Mouse (Mus musculus) adrenal gland (tissue): ENCODE data around the gene Dmac2.
"Not testable (repeated sequence)": the region's sequence is repeated elsewhere in the genome, so short reads cannot be mapped to it uniquely, and the experiment has no call there.

ENCODE experiments used
- intact Hi-C: fragments of 180-260 bp; cut with DNase I; formaldehyde crosslinking; loops from one replicate; pipeline ENCODE4 v1.15.1; 2025
- long read RNA-seq, 2 experiments: library from polyadenylated mRNA; unstranded; transcript quantifications; one replicate each; pipeline ENCODE4 v2.0.0; 2020; ENCODE audit warnings: borderline replicate concordance in 1 of 2; ENCODE audit not compliant: insufficient replicate concordance in 1 of 2

The Dmac2 gene
- long read RNA-seq, experiment 1, transcript Dmac2-201 (6 exons, 1,465 nt): major isoform, 6 of 9 reads
- long read RNA-seq, experiment 1, partial matches to known transcripts: 1 of 9 reads
- long read RNA-seq, experiment 1, other reads (novel, unspliced or antisense): 1 of 9 reads
- long read RNA-seq, experiment 2, transcript Dmac2-201 (6 exons, 1,465 nt): major isoform, 9 of 14 reads
- long read RNA-seq, experiment 2, partial matches to known transcripts: 1 of 14 reads
- long read RNA-seq, experiment 2, other reads (novel, unspliced or antisense): 1 of 14 reads

DNA sequence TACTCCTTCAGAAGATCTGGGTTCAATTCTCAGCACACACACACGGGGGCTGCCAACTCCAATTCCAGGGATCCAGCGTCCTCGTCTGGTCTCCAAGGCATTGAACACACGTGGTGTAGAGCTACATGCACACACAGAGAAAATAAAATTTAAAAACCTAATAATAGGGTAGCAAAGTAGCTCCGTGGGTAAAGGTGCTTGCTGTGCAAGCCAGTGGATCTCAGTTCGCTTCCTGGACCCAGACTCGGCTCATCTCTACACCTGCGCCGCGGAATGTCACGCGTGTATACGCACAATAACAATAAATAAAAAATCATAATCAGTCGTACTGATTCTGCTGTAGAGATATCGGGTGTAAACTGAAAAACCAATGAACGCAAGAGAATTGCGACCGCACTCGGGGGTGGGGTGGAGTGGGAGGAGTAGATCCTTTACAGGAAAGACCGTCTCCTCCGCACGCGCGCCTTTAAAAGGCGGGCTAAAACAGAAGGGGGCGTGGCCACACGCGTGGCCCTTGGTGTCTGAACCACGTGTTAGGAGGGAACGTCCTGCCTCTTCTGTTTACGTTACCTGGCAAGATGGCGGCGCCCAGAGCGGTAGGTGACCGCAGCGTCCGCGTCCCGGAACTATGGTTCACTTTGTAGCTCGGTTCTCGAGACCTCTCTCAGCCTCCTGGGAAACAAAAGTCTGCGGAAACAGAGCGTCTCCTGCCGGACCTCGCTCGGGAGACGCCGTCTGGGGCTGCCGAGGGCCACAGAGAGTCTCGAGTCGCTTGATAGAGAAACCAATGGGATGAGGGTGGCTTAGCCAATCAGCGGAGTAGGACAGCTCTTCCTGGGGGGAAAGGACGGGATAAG, at the start of gene Dmac2:
TSS of gene Dmac2 (plus strand) at position 550 of the 857 bp plus-strand sequence.
- intact Hi-C loops: no loop called here

DNA sequence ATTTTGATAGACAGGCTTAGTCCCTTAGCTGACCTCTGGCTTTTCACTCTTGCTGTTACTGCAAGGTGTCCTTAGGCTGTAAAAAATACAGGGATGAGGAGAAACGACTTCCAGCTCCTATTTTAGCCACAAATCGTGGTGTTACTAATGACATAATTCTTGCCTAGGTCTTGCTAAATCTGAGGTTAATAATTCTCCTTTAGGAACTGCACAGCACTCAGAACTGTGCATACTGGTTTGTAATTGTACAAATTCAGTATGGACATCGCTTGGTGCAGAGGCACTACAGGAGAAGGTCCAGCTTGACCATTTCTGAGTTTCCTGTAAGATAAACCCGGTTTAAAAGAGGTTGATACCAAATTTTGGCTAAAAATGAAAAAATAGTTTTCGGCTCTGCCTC, 45.4 kb upstream of the Dmac2 start:
- intact Hi-C loops: not testable (repeated sequence)

DNA sequence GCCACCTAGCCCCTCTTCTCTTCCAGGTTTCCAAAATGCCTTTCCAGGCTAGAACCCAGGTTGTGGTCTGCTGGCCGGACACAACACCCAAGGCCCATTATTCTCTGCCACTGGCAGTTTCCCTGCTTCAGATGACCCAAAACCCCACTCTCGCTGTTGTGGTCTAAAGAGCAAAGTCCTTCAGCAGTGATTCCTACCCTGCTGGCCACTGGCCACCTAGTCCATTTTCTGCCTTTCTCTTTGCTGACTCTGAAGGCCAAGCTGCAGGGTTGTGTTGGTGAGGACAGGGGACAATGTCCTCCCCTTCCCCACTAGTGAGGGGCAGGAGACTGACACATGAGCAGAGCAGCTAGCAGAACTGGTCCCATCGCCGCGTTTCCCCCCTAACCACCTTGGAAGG, 44.1 kb upstream of the Dmac2 start:
- intact Hi-C loops: no loop called here

DNA sequence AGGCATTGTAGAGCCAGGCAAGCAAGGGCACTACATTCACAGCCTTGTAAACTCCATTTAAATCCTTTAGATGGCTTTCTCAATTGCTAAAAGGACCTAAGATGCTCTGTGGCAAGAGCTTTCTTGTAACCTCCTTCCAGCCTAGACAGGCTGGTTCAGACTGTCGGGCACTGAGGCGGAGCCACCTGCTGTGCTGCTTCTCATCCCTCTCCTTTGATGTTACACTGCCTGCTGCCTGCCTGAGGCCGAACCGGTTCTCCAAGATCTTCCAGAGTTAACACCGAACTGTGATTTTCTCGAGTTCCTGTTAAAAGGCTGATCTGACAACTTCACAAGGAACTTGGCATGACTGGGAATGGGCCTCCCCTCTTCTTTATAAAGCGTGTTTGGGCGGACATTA, 43.3 kb upstream of the Dmac2 start:
- intact Hi-C loops: no loop called here

DNA sequence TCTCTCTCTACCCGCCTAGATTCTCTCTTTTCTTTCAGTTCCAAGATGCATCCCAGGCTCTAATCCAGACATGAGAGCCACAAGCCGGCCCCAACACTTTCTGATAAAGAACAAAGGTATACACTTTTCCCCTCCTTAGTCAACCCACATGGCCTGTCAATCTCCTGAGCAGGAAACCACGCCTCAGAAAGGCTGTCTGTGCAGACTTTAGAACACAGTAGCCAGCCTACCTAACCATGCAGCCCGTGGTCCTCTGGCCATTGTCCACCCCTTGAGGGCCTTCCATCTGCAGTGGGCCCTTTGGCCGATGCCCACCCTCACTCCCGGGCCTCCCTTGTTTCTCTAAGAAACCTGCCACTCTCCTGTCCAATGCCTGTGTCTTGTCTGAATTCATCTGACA, 42.9 kb upstream of the Dmac2 start:
- intact Hi-C loops: not testable (repeated sequence)

DNA sequence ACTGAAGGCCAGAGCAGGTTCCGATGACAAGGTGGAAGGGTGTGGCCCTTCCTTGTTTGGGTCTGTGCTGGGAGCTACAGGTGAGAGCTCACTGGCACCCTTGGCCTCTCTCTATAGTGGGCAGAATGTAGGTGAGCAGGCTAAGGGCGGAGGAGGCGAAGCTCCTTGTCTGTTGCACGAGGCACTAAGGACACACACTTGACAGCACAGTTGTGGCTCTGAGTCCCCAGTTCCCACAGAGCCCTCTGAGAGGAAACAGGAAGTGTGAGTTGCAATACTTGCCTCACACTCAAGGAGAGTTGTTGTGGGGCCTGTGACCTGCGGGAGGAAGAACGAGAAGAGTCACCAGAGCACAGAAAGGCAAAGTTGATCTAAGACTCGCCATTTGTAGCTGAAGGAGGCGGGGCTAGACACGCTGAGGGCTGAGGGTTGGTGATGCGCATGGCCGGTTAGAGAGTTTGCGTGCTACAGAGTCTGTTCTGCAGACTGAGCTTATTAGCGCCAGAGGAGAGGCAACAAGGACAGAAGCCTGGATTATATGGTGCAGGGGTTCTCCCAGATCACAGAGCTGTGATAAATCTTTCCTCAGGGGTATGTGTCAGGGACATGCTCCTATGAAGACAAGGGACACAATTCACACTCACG, 42.3 kb upstream of the Dmac2 start:
- intact Hi-C loops: not testable (repeated sequence)

DNA sequence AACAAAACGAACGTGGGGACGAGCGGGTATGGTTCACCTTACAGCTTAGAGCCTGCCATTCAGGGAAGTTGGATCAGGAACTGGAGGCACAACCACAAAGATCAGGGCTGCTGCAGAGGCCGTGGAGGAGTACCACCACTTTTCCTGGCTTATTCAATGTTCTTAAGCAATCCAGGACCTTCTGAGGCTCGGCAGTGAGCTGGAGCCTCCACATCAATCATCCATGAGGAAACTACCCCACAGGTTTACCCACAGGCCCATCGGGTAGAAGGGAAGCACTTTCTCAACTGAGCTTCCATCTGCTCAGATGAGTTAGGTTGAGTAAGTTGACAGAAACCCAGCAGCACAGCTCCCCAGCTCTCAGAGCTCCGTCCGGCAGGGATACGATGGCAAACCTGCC, 39.8 kb upstream of the Dmac2 start:
- intact Hi-C loops: no loop called here

DNA sequence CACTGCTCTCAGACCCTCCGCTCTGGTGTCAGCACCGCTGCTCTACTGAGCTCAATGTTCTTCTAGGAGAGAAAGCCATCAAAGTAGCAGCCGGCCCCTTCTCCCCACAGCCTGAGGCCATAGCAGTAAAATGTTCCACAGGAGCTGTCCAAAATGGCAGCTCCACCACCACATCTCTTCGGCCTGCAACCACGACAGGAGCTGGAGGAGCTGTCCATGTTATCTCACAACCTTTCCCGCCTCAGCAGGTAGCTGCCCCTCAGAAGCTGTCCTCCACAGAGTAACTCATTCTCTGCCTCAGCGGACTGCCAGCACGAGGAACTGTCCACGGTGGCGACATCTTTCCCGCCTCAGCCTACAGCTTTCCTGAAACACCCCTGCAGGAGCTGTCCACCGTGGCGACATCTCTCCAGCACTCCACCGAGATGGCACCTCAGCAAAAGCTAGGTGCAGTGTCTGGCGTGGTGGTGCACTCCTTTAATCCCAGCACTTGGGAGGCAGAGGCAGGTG, 36.9 kb upstream of the Dmac2 start:
- intact Hi-C loops: no loop called here

DNA sequence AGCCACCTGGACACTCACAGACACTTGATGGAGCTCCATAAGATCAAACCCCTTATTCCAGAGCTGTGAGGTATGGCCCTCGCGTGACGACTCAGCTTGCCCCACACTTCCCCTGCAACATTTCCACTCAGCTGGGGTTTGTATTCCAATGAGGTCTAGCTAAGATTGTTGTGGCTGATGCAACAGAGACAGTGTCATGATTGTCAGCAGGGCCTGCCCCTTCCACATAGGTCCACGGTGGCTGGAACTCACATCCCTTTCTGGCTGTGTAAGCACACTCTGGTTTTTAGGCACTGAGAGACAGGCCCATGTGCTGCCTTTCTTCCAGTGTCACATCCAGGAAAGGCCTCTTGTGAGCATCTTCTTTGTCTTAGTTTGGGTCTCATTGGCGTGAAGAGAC, 34.6 kb upstream of the Dmac2 start:
- intact Hi-C loops: no loop called here

DNA sequence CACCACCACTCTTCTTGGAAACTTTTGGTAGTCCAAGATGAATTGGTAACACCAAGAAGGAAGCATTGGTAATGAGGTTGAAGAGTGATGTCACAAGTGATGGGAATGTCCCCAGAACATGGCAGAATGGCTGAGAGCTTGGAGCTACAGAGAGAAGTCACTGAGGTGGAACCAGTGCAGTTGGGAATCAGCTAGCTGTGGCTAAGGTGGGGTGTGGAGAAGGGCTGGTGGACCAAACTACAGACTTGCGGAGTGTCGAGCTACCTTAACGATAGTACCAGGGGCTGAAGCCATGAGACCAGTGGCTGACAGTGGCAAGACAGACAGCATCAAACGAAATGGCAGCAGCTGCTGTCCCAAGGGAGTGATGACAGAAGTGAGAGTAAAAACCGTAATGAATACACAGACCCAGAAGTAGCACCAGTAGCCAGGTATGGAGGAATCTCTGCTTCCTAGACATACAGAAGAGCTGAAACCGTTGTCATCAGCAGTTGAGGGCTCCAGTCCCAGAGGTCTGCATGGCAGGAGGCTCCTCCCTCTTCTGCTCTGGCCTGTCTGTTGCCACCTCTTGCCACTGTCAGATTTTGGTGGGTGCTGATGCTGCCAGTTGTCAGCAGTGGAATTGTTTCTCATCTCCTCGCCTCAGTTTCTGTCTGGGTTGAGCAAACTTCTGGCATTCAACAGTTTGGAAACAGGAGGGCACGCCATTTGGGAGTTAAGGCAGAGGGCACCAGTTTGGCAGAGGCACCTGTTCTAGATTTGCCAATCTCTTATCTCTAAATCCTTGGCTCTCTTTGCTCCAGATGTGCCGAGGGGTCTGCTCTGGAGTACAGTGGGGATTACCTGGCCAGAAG, 33.6 kb upstream of the Dmac2 start:
- intact Hi-C loops: no loop called here

DNA sequence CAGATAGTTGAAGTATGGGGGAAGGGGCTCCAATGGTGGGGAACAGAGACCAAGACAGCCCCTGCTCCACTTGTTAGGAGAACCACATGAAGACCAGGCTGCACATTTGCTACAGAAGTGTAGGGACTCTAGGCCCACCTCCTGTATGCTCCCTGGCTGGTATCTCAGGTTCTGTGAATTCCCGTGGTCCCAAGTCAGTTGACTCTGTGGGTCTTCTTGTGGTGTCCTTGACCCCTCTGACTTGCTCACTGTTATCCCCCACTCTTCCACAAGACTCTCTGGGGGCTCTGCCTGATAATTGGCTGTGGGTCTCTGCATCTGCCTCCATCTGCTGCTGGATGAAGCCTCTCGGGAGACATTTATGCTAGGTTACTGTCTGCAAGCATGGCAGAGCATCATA, 28.0 kb upstream of the Dmac2 start:
- intact Hi-C loops: no loop called here

DNA sequence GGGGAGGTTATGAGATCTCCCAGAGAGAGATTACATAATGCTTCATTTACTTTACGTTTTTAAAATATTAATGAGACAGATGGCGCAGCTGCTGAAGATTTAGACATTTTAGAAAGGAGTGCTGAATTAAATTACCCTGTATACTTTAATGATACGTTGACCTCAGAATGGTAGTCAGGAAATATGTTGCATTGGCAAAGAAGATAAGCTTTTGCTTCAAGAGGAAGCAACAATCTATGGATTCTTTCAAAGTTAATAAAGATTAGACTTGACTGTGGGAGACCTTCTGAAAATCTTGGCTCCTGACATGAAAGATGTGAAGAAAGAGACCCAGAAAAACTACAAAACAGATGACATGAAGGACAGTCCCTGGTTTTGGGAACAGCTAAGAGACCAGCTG, 25.4 kb upstream of the Dmac2 start:
- intact Hi-C loops: no loop called here

DNA sequence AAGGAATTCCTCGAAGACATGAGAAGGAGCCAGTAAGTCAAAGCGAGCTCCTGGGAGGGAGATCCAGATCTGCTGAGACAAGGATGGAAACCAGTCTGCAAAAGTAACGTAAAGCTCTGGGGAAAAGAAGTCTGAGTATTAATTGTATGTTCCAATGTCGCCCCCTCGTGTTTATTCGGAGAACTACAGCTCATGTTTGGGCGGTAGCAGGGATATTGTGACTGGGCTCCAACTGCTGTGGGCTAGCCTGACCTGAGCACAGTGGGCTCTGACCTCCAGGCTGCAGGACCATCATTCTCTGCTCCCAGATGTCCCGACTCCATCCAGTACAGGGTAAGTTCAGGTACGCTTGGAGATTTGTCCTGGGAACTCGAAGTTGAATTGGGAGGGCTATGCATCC, 19.6 kb upstream of the Dmac2 start:
- intact Hi-C loops: loop anchor here (5.0 kb wide), 2 partner anchors 112 to 172 kb away; no protein-coding TSS in a partner anchor

DNA sequence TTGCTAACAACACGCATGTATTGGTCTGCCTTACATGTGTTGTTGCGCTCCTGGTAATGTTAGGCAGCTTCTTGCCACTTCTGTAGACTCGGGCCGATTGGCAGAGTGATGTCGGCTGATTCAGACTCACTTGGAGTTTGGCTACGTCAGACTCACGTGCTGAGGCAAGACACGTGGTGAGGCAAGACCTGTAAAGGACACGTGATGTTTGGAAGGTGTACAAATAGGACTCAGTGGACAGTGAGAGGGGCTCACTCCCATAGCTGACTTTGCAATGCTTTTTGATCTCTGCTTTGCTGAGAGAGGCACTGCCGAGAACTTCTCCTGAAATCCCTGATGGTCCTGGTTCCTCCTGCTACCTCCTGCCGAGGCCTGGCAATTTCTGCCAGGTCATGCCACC, 18.5 kb upstream of the Dmac2 start:
- intact Hi-C loops: no loop called here

DNA sequence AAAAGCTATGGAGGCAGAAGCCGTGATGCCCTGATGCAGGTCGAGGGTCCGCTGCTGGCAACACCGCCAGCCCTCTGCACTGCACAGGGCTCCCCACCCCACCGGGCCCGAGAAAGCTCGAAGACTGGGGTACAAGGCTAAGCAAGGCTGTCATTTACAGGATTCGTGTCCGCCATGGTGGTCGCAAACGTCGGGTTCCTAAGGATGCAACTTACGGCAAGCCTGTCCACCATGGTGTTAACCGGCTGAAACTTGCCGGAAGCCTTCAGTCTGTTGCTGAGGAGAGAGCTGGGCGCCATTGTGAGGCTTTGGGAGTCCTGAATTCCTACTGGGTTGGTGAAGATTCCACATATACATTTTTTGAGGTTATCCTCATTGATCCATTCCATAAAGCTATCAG, 17.9 kb upstream of the Dmac2 start:
- intact Hi-C loops: no loop called here

DNA sequence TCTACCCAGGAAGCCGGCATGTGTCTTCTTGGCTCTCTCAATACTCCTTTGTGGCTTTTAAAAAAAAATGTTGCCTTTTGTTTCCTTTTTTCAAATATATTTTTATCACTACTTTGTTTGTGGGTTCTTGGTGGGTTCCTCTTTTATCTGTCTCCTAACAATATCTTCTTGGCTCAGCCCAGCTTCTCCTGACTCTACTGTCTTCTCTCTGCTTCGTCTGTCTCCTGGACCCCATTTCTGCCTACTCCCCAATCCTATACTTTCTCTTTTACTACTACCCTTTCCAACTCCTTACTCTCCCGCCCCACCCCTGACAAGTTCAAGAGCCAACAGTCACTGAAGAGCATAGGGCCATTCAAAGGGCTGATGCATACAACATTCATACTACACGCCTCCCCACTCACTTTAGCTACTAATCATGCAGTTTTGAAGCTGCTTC, 12.6 kb upstream of the Dmac2 start:
- intact Hi-C loops: no loop called here

DNA sequence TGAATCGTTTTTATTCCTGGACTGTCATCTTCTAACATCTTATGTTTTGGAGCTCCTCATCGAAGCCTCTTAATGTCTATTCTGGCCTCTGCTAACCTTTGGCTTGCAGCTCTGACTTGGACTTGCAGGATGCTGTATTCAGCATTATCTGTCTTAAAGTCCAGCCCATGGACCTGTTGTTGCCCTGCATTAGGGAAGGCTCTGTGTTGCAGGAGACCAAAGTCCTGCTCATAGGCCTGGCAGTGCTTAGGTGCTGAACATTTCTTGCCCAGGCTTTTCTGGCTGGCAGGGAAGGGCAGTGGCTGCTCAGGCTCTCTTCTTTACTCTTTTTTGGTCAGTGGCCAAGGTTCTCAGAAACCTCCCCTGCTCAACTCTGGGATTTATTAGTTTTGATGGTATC, 12.0 kb upstream of the Dmac2 start:
- intact Hi-C loops: no loop called here

DNA sequence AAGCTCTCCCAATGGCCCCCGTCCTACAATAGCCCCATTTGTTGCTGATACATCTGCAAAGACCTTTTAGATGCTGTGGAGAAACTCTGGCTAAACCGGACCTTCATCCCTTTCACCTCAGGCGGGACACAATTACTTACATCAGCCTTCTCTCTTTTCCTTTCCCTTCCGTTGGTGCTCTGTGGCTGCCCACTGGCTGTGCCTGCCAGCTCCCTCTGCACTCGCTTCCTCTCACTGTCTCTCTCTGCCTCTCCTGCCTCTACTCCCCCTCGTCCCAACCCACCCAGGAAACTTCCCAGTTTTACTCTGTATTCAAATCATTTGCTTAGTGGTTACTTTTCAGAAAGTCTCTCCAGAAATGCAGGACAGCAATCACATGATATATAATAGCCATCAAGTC, 9.2 kb upstream of the Dmac2 start:
- intact Hi-C loops: no loop called here

DNA sequence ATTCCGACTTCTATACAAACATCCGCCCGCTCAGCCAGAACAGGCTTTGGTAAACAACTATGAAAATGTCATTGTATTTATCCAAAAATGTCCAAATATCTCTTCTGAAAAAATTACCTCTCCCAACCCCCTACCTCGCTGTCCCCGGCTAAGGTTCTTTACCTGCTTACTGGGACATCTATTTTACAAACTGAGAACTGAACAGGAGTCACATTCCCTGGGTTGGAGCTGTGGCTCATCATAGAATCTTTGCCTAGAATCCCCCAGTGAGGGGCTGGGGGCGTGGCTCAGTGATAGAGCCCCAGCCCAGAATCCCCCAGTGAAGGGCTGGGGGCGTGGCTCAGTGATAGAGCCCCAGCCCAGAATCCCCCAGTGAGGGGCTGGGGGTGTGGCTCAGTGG, 7.7 kb upstream of the Dmac2 start:
- intact Hi-C loops: no loop called here

DNA sequence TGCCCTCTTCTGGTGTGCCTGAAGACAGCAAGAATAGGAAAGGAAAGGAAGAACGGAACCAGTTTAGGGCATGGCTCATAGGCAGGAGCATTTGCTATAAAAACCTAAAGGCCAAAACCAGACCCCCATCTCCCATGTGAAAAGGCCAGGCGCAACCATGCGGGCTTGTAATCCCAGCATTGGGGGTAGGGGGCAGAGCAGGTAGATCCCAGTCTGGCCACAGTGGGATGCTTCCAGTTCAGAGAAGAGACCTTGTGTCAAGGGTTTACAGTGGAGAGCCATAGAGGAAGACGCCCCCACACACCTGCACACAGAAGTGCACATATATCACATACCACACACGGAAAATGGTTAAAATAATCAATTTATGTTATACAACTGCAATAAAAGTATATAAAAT, 5.1 kb upstream of the Dmac2 start:
- intact Hi-C loops: no loop called here
